Mouse (Mus musculus): ENCODE data around the gene C1qtnf1.

- TF ChIP-seq GATA1 (IDR thresholded peaks at IDR 0.05; ENCODE audit: borderline replicate concordance, low read length) (no peak), FLI1 (IDR thresholded peaks at IDR 0.05; ENCODE audit: low read length) (no peak)
These were observed 12.4 kb upstream of the C1qtnf1 start for GRCm38 (mm10) chr11:118415630-118416029.
